Mouse (Mus musculus): ENCODE measurements around the gene Pmepa1.

DNA sequence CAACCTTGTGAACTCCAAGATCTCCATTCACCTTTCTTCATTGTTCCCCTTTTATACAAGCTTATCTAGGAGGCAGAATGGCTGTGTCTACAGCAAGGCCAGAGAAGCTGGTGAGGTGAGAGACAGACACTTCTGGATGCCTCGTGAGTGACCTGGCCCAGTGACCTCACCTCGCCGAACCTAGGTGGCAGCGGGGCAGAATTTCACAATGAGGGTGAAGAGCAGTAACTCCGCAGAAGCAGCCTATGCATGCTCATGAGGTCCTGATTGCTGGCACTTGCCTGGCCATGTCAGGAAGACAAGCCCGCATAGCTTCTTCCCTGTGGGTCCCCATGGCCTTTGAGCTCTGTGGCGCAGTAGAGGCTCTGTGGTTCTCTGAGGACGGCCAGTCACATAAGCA lies 5.9 kb upstream of the Pmepa1 start:
- TF ChIP-seq CTCF (IDR thresholded peaks at IDR 0.05): no peak
- no peak for TF ChIP-seq EP300 (IDR thresholded peaks at IDR 0.05)

Data from lung, postnatal 0 days (tissue).